Mouse (Mus musculus): Measurements from ENCODE around the gene Fbrsl1. TPM values are rescaled to one million over a fixed set of nuclear protein-coding genes. Genes with fewer than 3 reads are reported as not detected.

The Fbrsl1 gene
- total RNA-seq, 1 experiment, result 44.4 TPM

DNA sequence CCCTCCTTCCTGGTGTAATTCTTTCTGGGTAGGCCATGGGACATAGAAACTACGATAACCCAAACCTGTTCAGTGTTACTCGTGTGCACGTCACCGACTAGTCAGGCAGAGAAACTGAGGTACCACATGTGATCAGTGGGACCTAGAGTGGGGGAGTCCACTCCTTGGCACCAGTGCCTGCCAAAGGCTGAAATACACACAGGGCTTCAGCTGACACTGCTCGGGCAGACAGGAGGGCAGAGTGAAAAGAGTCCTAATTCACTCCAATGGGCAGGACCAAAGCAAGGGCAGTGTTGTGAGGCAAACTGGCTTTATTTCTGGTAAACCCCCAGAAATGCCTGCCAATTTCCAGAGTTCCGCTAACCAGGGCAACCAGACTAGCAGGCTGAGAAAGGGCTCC, 26.9 kb downstream of the Fbrsl1 start:
- H3K27ac ChIP-seq (ENCODE audit: insufficient read depth, low read depth, low read length, poor library complexity, severe bottlenecking), result no peak overlapping the region
- H3K4me1 ChIP-seq (ENCODE audit: control insufficient read depth in 2 of 2, insufficient read depth in 2 of 2, low read length in 2 of 2, poor library complexity in 1 of 2), result peaks cover 0 to 19% of the 10 kb centered on the region in 2 experiments; a peak in 2 of 4 replicates
- TF ChIP-seq ZNF384 (IDR thresholded peaks at IDR 0.05; ENCODE audit: low read depth, low read length) (no peak), MAFK (IDR thresholded peaks at IDR 0.05; ENCODE audit: insufficient read depth, low read depth, low read length) (no peak), HCFC1 (IDR thresholded peaks at IDR 0.05; ENCODE audit: borderline replicate concordance, insufficient read depth, low read length) (no peak), CHD2 (IDR thresholded peaks at IDR 0.05; ENCODE audit: low read depth, low read length) (no peak), ZC3H11A (IDR thresholded peaks at IDR 0.05; ENCODE audit: borderline replicate concordance, low read depth, low read length) (no peak)
- no peak for DNase-seq (ENCODE audit: low read depth, low spot score)
- H3K9ac ChIP-seq (ENCODE audit: insufficient read depth, low read depth, low read length, poor library complexity, severe bottlenecking), result no peak overlapping the region
- in situ Hi-C loops (cut with MboI; ENCODE audit: low sequenced_read_pairs in 2 of 2, unreplicated experiment in 2 of 2), result no loop called here
- H3K4me3 ChIP-seq (ENCODE audit: insufficient read depth in 1 of 2, low read depth in 1 of 2, low read length in 2 of 2, poor library complexity in 1 of 2, severe bottlenecking in 1 of 2), result no peak overlapping the region
- H3K9me3 ChIP-seq (ENCODE audit: control insufficient read depth, insufficient read depth, low read depth, low read length), result no peaks in the 10 kb centered on the region
- peaks cover 13% of the 10 kb centered on the region; the same call in 1 of the 2 replicates for H3K36me3 ChIP-seq (ENCODE audit: control insufficient read depth, insufficient read depth, low read length, poor library complexity, severe bottlenecking)

DNA sequence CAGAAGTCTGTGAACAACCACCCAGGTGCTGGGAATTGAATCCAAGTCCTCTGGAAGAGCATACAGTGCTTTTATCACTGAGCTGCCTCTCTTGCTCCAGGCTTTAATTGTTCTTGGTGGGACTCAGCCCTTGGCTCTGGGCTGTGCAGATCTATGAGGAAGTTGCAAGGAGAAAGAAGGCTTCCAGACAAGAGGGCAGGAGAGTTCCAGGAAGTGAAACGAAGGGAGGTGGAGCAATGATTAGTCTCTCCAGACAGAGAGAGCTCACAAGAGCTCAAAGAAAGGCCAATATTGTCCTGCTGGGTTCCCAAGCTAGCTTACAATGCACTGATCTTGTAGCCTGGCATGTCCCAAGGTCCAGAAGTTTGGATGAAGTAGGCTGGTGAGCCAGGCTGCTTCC, 27.4 kb downstream of the Fbrsl1 start:
- Histone ChIP-seq H3K4me3 (ENCODE audit: insufficient read depth in 1 of 2, low read depth in 1 of 2, low read length in 2 of 2, poor library complexity in 1 of 2, severe bottlenecking in 1 of 2) (no peak overlapping the region), H3K9ac (ENCODE audit: insufficient read depth, low read depth, low read length, poor library complexity, severe bottlenecking) (no peak overlapping the region), H3K9me3 (ENCODE audit: control insufficient read depth, insufficient read depth, low read depth, low read length) (no peaks in the 10 kb centered on the region), H3K27ac (ENCODE audit: insufficient read depth, low read depth, low read length, poor library complexity, severe bottlenecking) (no peak overlapping the region), H3K4me1 (ENCODE audit: control insufficient read depth in 2 of 2, insufficient read depth in 2 of 2, low read length in 2 of 2, poor library complexity in 1 of 2) (peaks cover 0 to 23% of the 10 kb centered on the region in 2 experiments; a peak in 3 of 4 replicates), H3K36me3 (ENCODE audit: control insufficient read depth, insufficient read depth, low read length, poor library complexity, severe bottlenecking) (peaks cover 13% of the 10 kb centered on the region; the same call in 1 of the 2 replicates)
- DNase-seq (ENCODE audit: low read depth, low spot score), result no peak
- TF ChIP-seq HCFC1 (IDR thresholded peaks at IDR 0.05; ENCODE audit: borderline replicate concordance, insufficient read depth, low read length) (no peak), CHD2 (IDR thresholded peaks at IDR 0.05; ENCODE audit: low read depth, low read length) (no peak), ZC3H11A (IDR thresholded peaks at IDR 0.05; ENCODE audit: borderline replicate concordance, low read depth, low read length) (no peak), MAFK (IDR thresholded peaks at IDR 0.05; ENCODE audit: insufficient read depth, low read depth, low read length) (no peak), ZNF384 (IDR thresholded peaks at IDR 0.05; ENCODE audit: low read depth, low read length) (no peak)
- in situ Hi-C loops (cut with MboI; ENCODE audit: low sequenced_read_pairs in 2 of 2, unreplicated experiment in 2 of 2), result no loop called here

DNA sequence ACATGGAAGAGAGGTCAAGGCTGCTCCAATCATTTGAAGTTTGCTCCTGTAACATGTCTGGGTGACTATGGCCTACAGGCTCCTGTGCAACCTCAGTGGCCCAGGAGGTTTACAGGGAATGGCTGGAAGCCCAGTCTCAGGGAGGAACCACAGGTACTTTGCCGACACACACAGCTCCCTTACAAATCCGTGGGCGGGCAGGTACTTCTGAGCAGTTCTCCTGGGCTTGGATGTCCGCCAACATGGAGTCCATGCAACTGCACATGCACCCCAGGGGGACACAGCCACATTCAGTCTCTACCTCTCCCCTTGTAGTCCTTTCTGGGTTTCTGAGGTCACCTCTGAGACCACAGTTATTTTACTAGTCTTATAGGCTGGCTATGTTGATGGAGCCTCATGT, 28.1 kb downstream of the Fbrsl1 start:
- Histone ChIP-seq H3K9me3 (ENCODE audit: control insufficient read depth, insufficient read depth, low read depth, low read length) (no peaks in the 10 kb centered on the region), H3K4me1 (ENCODE audit: control insufficient read depth in 2 of 2, insufficient read depth in 2 of 2, low read length in 2 of 2, poor library complexity in 1 of 2) (peaks cover 0 to 31% of the 10 kb centered on the region in 2 experiments; a peak in 3 of 4 replicates), H3K9ac (ENCODE audit: insufficient read depth, low read depth, low read length, poor library complexity, severe bottlenecking) (no peak overlapping the region), H3K4me3 (ENCODE audit: insufficient read depth in 1 of 2, low read depth in 1 of 2, low read length in 2 of 2, poor library complexity in 1 of 2, severe bottlenecking in 1 of 2) (no peak overlapping the region), H3K27ac (ENCODE audit: insufficient read depth, low read depth, low read length, poor library complexity, severe bottlenecking) (no peak overlapping the region), H3K36me3 (ENCODE audit: control insufficient read depth, insufficient read depth, low read length, poor library complexity, severe bottlenecking) (peaks cover 14% of the 10 kb centered on the region; the same call in 1 of the 2 replicates)
- in situ Hi-C loops (cut with MboI; ENCODE audit: low sequenced_read_pairs in 2 of 2, unreplicated experiment in 2 of 2), result no loop called here
- TF ChIP-seq CHD2 (IDR thresholded peaks at IDR 0.05; ENCODE audit: low read depth, low read length), result no peak
- no peak for TF ChIP-seq MAFK (IDR thresholded peaks at IDR 0.05; ENCODE audit: insufficient read depth, low read depth, low read length)
- TF ChIP-seq HCFC1 (IDR thresholded peaks at IDR 0.05; ENCODE audit: borderline replicate concordance, insufficient read depth, low read length), result no peak
- TF ChIP-seq ZNF384 (IDR thresholded peaks at IDR 0.05; ENCODE audit: low read depth, low read length), result no peak
- no peak for DNase-seq (ENCODE audit: low read depth, low spot score)

DNA sequence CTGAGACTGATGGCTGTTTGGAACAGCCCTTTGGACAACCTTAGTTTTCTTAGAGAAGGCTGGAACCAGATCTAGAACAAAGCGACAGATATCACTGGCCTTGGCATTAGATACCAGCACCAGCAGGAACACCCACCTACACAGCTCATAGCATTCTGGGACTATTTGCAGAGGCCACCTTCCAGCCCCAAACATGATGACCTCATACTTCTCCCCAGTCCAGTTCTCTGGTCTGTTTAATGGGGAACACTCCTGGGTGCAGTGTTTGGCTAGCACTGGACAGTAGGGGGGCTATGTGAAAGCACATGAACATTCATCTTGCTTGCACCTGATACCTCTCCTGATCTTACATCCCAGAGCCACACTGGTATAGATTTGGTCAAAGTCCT, 29.8 kb downstream of the Fbrsl1 start:
- Histone ChIP-seq H3K9ac (ENCODE audit: insufficient read depth, low read depth, low read length, poor library complexity, severe bottlenecking) (no peak overlapping the region), H3K4me1 (ENCODE audit: control insufficient read depth in 2 of 2, insufficient read depth in 2 of 2, low read length in 2 of 2, poor library complexity in 1 of 2) (peaks cover 0 to 32% of the 10 kb centered on the region in 2 experiments; a peak in 3 of 4 replicates), H3K4me3 (ENCODE audit: insufficient read depth in 1 of 2, low read depth in 1 of 2, low read length in 2 of 2, poor library complexity in 1 of 2, severe bottlenecking in 1 of 2) (no peak overlapping the region), H3K9me3 (ENCODE audit: control insufficient read depth, insufficient read depth, low read depth, low read length) (no peaks in the 10 kb centered on the region), H3K27ac (ENCODE audit: insufficient read depth, low read depth, low read length, poor library complexity, severe bottlenecking) (no peak overlapping the region), H3K36me3 (ENCODE audit: control insufficient read depth, insufficient read depth, low read length, poor library complexity, severe bottlenecking) (peaks cover 8% of the 10 kb centered on the region; the same call in 1 of the 2 replicates)
- no peak for TF ChIP-seq CHD2 (IDR thresholded peaks at IDR 0.05; ENCODE audit: low read depth, low read length)
- TF ChIP-seq MAFK (IDR thresholded peaks at IDR 0.05; ENCODE audit: insufficient read depth, low read depth, low read length), result no peak
- TF ChIP-seq HCFC1 (IDR thresholded peaks at IDR 0.05; ENCODE audit: borderline replicate concordance, insufficient read depth, low read length), result no peak
- TF ChIP-seq ZC3H11A (IDR thresholded peaks at IDR 0.05; ENCODE audit: borderline replicate concordance, low read depth, low read length), result no peak
- TF ChIP-seq ZNF384 (IDR thresholded peaks at IDR 0.05; ENCODE audit: low read depth, low read length), result no peak
- in situ Hi-C loops (cut with MboI; ENCODE audit: low sequenced_read_pairs in 2 of 2, unreplicated experiment in 2 of 2), result no loop called here
- no peak for DNase-seq (ENCODE audit: low read depth, low spot score)
